Mouse (Mus musculus): ENCODE data around the gene Abo.
"Not testable (repeated sequence)": the region's sequence is repeated elsewhere in the genome, so short reads cannot be mapped to it uniquely, and the experiment has no call there.

Abo gene

DNA sequence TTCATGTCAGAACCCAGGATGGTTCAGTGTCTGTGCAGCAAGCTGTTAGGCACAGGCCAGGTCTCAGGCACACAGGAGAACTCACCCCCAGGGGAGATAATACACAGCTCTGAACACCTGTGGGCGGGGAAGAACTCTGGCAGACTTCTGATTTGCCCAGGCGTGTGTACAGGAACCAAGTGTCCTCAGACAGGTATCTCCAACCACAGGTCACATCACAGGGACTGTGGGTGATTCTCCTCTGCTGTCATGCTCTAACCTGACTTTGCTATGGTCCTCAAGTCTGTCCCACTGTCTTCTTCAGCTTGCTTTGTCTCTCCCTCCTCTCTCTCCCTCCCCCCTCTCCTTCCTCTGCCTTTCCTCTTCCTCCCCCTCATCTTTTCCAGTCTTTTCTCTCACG is at the start of gene Abo:
TSS of gene Abo (minus strand) at position 101 of the 400 bp plus-strand sequence.
- in situ Hi-C loops (cut with MboI, MseI), result no loop called here

DNA sequence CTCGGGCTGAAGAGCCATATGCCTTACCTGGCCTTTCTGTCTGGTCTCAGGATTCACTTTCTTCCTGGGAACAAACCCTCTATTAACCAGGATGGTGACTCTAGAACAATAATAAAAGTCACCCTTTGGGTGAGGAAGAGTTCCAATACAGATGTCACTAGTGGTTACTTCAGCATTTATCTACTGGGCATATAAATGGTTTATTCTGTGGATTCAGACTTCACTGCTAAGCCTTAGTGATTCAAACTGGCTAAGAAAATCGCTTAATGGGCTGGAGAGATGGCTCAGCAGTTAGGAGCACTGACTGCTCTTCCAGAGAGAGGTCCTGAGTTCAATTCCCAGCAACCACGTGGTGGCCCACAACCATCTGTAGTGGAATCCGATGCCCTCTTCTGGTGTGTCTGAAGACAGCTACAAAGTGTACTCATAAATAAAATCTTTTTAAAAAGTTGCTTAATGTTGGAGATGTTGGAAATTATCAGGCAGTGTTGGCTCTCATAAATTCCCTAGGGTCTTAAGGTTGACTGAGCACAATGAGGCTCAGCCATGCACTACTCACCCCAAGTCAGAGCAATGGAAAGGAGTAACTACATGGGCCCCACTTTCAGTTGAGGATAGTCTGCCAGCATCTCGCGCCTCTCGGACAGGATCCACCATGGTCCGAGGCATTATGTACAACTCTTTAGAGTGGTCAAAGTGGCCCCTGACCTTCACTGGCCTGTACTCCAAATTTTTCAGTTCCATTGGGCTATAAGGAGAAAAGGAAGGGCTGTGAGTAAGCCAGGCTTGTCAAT is 49.6 kb upstream of the Abo start:
- in situ Hi-C loops (cut with MboI, MseI), result no loop called here

DNA sequence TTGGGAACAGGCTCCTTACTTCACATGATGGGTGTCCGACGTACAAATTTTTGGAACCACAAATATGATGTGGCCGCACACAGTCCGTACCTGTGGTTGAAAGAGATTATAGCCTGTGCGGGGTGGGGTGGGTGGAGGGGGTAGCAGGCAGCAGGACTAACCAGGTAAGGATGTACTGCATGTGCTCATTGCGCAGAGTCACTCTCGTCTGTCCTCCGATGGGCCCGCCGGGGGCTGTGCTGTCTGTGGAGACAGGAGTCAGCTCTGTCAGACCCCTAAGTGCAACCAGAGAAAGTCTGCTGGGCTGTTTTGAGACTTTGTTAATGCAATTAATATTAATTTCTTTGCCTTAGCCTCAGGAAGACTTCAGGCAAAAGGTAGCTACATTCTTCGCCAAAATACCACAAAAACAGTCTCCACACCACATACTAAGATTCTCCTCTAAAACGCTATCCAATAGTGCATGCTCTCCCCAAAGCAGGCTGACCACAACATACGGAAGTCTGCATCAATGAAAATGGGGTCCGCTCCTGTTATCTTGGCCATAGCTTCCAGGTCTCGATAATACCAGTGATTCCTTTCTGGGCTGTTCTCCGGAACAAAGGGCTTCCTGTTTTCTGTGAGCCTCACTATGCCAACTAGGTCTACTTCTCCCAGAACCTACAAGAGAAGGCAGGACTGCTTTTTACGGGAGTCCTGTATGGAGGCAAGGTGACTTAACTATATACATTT is 48.8 kb upstream of the Abo start:
- in situ Hi-C loops (cut with MboI, MseI), result no loop called here

DNA sequence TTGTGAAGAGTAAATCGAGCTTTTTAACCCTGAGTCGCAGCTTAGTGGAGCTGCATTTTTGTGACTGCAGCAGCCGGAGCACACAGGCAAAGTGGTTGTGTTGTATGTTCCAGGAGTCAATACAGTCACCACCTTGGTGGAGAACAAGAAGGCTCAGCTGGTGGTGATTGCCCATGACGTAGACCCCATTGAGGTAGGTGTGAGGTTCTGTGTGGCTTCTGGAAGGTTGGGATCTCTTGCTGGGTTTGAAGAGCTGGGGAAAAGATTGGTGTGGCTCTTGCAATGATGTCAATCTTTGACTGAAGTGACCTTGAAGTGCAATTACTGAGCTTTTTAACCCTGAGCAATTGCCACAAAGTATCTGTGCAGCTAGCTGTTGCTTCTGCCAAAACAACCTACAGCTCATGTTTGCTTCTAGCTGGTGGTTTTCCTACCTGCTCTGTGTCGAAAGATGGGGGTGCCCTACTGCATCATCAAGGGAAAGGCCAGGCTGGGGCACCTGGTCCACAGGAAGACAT is 47.5 kb upstream of the Abo start:
- in situ Hi-C loops (cut with MboI, MseI), result no loop called here

DNA sequence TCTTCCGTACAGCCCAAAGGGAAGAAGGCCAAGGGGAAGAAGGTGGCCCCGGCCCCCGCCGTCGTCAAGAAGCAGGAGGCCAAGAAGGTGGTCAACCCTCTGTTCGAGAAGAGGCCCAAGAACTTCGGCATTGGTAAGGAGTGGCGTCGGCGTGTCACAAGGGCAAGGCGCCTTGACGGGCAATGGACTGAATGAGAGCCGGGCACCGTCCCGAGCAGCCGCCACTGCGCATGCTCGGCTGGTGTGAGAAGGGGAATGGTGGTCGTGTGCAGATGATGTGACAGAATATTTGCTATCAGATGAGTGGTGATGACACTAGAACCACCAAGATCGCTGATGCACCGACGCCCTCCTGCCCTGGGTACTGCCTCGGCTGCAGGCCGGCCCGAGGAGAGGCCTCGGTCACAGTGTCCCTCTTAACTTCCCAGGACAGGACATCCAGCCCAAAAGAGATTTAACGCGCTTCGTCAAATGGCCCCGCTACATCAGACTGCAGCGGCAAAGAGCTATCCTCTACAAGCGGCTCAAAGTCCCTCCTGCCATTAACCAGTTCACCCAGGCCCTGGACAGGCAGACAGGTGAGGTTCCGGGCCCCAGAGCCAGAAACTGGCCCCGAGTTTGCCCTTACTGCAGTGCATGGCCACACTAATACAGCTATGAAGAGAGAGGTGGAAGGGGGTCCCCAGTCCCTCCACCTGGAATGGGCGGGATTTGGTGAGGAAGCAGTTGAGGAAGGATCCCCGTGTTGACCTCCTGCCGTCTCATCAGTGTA is 46.4 kb upstream of the Abo start:
- in situ Hi-C loops (cut with MboI, MseI), result no loop called here

DNA sequence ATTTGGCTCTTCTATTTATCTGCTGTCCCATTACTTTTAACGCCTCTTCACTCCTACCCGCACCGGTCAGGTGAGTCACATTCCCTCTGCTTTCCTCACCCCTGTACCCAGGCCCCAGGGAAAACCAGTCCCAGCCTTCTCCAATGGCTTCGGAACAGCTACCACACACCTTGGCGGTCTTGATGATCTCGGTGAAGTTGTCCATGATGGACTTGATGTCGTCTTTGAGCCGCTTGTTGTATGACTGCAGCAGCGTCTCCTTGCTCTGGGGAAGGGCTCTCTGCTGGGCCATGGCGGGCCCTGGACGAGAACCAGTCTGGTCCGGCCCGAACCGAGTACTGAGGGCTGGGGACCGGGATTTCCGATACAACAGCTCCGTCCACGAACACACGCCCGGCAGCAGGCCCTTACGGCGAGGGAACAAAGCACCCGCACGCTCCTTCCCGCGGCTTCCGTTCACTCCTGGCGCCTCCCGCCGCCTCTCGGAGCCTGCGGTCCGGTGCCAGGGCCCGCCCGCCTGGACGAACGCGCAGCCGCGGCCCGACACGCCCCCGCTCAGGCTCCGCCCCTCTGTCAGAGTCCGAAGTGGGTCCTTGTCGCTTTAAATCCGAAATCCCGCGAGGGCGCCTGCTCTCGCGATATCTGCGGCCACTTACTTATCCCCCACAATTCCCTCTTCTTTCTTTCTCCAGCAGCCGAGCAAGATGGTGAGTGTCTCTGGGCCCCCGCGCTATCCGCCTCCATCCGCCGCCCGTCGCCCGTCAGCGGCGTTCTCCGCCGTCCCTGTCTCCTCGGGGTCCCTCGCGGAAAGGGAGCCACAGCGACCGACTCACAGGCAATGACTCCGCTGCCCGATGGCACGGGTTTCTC is 45.6 kb upstream of the Abo start, which contains the start of the genes Med22 and Rpl7a:
TSS of gene Med22 (minus strand) at position 554 of the 870 bp plus-strand sequence.
TSS of gene Rpl7a (plus strand) at position 641 of the 870 bp plus-strand sequence.
- in situ Hi-C loops (cut with MboI, MseI), result no loop called here

DNA sequence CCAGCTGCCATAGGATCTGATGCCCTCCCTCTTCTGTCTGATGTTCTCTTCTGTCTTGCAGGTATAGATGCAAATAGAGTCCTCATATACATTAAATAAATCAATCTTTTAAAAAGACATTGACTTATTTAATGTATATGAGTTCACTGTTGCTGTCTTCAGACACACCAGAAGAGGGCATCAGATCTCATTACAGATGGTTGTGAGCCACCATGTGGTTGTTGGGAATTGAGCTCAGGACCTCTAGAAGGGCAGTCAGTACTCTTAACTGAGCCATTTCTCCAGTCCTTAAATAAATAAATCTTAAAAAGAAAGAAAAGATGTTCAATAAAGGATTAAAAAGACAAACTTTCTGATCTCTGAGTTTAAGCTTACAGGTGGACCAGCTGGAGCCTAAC is 44.6 kb upstream of the Abo start:
- in situ Hi-C loops (cut with MboI, MseI), result no loop called here

DNA sequence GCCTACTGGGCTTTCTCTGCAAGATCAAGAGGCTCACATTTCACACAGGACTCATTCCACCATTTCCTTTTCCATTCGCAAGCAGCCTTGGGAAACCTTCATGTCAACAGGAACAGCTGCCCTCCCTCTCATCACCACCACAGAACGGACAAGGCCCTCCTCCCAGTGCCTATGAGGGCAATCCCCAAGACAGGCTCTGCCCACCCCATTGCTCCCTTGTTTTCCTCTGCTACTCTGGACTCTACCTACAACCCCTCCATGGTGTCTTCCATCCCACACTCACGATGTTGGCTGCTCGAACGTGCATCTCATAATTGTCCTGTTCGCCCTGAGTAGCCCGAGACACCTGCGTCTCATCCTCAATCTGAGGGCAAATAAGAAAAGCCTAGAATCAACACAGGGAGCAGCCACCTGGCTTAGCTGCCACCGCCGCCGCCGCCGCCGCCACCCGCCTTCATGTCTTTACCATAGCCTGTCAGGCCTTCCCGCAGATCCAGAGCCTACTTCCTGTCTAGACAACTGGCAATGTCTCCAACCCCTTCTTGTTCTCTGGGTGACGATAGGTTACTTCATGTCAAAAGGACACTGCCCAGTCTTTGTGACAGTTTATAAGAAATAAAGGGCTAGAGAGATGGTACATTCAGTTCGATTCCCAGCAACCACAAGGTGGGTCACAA is 44.1 kb upstream of the Abo start:
- in situ Hi-C loops (cut with MboI, MseI), result no loop called here

DNA sequence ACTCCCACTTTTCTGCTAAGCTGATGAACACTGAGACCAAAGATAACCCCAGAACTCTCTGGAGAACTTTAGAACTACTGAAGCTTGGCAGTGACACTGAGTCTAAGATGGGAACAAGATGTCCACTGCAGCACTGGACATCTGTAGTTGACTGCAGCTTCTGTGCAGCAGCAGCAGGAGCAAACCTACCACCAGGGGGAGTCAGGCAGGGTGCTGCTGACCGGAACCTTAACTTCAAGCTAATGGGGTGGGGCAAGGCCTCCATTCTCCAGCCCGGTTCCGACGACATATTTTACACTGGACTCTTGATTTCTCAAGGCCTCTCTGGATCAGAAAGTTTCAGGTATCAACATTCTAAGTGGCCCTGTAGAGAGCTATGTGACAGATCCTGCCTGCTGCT is 42.3 kb upstream of the Abo start:
- in situ Hi-C loops (cut with MboI, MseI), result no loop called here

DNA sequence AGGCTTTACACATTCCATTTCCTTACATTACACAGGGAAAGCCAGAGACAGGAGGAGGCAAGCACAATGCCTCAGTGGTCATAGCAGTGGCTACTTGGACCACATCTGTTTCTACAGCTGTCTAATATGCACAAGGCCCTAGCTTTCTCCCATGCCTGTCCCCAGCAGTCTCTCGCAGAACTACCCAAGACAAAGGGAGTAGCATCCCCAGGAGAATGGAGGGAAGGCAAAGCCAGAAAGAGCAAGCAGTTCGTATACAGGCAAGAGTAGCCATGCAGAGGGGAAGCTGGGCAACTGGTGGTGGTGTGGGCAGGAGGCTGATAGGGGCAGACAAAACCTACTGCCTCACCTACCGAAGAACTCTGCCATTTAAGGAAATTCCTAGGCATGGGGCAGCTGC is 41.7 kb upstream of the Abo start:
- in situ Hi-C loops (cut with MboI, MseI), result no loop called here

DNA sequence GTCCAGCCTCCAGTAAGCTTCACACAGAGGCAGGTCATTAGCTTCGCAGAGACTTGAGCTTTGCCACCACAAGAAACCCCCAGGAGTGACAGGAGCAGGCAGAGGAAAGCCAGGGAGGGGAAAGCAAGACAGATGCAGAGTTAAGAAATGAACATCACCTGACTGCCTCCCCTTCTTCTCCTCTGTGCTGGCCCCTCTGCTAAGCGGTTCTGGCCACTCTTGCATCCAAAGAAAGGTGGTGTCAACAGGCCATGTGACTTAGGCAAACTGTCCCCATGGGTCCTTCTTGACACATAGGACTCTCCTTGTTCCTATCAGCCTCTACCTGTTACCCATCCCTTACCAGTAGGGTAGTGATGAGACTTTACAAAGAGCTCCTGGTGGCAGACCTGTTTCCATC is 41.2 kb upstream of the Abo start:
- in situ Hi-C loops (cut with MboI, MseI), result no loop called here

DNA sequence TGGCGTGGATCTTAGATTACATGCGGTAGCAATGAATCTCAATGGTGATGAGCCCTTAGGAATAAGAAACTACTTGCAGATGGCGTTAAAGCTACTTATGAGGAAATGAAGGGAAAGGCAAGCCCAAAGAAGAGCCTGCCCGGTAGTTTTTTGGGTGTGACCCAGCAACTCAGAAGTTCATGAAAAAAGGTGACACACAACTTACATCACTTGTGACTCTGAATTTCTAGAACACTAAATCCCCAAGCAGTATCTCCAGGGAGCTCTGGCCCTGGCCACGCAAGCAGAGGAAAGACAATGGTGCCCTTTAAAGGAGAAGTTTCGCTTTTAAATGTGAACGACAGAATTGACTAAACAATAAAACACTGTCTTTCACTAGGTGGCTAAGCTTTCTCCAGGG is 38.5 kb upstream of the Abo start:
- in situ Hi-C loops (cut with MboI, MseI), result loop anchor here (5.0 kb wide), 1 partner anchor 256 kb away; no protein-coding TSS in a partner anchor

DNA sequence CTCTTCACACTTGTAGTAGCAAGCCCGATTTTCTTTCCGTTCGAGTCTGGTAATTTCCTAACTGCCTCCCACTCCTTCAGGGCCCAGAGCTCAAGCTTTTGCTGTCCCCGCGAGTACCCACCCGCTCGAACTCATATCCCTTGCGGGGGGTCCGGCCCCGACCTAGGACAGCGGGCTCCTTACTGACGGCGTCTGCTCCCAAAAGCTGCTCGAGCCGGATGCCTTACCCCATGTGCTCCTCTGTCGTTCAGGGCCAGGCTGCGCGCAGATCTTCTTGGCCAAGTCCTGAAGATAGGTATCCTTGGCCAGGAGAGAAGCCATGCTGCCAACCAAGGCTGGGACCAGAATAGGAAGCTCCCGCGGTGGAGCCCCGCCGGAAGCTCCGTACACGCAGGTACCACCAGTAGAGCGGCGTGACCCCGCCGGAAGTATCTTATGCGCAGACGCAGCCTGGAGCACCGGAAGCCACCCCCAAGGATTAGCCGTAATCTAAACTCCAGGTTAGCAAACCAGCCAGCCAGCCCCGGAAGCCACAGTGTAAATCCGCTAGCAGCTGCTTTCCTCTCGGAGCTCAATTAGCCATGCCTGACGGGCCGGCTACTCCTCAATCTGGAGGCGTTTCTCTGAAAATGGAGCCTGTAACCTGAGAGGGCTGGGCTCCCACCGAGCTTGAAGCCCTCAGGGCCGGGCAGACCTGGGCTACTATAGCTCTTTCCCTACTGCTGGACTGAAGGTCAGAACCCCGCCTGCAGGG is 37.9 kb upstream of the Abo start, which contains the start of gene Surf6:
TSS of gene Surf6 (minus strand) at position 413 of the 754 bp plus-strand sequence.
- in situ Hi-C loops (cut with MboI, MseI), result loop anchor here (5.0 kb wide), 1 partner anchor 255 kb away; no protein-coding TSS in a partner anchor

DNA sequence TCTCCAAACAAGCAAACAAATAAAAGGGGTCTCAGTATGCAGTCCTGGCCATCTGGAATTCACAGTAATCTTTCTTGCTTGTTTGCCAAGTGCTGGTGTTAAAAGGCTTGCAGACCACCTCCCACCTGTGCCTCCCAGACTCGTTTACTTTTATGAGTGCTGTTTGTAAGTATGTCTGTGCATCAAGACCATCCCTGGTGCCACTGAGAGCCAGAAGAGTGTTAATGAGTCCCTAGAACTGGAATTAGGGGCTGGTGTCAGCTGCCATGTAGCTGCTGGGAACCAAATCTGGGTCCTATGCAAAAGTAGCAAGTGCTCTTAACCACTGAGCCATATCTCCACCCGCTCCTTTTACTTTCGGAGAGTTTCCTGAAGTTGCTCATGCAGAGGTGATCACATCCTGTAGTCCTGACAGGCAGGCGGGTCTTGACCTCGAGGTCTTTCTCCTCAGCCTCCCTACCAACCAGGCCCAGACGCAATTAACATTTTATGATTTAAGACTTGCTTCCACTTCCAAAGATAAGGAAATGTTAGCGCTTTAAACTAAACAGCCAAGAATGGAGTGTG is 37.1 kb upstream of the Abo start:
- in situ Hi-C loops (cut with MboI, MseI), result loop anchor here (5.0 kb wide), 1 partner anchor 255 kb away; no protein-coding TSS in a partner anchor

DNA sequence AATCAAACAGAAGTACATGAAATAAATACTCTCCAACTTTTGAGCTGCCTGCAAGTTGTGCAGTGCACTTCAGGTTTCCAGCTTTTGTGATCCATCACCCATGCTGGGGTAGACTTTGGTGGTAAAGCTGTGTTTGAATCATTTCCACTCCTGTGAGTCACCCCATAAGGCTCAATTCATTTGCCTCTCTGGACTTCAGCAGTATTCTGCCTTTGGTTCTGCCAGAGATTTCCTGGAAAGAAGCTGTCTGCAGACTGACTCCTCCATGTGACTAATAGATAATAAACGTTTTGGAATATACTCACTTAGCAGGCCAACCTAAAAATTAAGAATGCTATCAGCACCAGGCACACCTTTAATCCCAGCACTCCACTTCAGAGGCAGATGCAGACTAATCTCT is 36.0 kb upstream of the Abo start:
- in situ Hi-C loops (cut with MboI, MseI), result loop anchor here (5.0 kb wide), 1 partner anchor 253 kb away; no protein-coding TSS in a partner anchor

DNA sequence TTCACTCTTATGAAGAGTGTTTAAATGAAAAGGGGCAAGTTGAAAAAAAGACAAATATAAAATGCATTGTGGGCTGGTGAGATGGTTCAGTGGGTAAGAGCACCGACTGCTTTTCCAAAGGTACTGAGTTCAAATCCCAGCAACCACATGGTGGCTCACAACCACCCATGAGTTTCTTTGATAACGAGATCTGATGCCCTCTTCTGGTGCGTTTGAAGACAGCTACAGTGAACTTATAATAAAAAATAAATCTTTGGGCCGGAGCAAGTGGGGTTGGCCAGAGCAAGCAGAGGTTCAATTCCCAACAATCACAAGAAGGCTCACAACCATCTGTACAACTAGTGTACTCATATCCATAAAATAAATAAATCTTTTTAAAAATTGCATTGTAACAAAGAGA is 31.1 kb upstream of the Abo start:
- in situ Hi-C loops (cut with MboI, MseI), result no loop called here

DNA sequence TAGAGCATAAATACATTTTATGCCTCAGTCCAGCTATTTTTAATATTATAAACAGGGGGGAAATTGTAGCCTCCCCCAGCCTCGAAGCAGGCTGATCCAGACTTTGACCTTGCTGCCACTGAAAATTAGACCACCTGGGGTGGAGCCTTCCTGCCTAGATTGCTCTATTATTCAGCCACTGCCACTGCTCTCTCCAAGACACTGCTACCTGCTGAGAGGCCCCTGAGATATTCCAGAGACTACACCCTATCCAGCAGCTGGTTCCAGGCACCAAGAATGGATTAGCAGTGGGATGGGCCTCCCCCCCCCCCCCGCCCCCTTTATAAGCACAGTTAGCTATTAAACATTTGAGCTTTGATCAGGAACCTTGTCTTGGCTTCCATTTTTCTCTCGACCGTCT is 21.4 kb upstream of the Abo start:
- in situ Hi-C loops (cut with MboI, MseI), result not testable (repeated sequence)

DNA sequence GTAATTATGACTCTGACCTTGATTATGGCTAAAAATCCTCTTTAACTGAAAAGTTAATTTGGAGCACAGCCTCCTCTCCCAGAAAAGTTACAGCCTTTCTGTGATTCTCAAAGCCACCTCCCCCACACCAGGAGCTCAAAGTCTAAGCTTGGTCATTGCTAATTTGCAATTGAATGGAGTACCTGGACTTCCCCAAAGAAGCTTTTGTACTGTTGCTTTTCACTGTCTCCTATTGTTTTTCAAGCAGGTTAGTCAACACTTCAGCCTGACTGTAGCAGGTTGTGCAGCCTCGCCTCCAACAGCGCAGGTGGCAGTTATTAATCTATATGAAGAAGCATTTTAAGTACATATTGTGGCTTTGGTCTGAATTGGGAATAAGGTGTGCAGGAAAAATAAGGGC is 20.8 kb upstream of the Abo start:
- in situ Hi-C loops (cut with MboI, MseI), result not testable (repeated sequence)

DNA sequence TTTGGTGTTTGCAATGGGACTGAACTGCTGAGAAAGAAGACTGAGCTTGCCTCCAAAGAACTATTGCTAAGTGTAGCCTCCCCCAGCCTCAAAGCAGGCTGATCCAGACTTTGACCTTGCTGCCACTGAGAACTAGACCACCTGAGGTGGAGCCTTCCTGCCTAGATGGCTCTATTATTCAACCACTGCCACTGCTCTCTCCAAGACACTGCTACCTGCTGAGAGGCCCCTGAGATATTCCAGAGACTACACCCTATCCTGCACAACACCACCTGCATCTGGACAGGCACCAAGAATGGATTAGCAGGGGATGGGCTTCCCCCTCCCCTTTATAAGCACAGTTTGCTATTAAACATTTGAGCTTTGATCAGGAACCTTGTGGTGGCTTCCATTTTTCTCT is 13.8 kb upstream of the Abo start:
- in situ Hi-C loops (cut with MboI, MseI), result no loop called here

All from T-helper 2 cell (primary cell).